Mouse (Mus musculus): ENCODE results near the gene Iqschfp.

- TF ChIP-seq CTCF (IDR thresholded peaks at IDR 0.05; ENCODE audit: low read depth) (no peak), EP300 (IDR thresholded peaks at IDR 0.05; ENCODE audit: low read depth) (no peak)
Measured at GRCm38 (mm10) chr3:68576948-68577347, 684.9 kb downstream of the Iqschfp start.

Data from liver, postnatal 0 days (tissue).